Mouse (Mus musculus) kidney, embryonic 14.5 days (tissue): ENCODE data around the gene Rere. TPM values are rescaled to one million over a fixed set of nuclear protein-coding genes. Genes with fewer than 3 reads are reported as not detected.
A peak's percentile ranks its signal among the peaks of the same experiment; 100 is the strongest.

Source experiments
- ATAC-seq: fragments of 200-750 bp; cut with Nextera tagmentation; 2 replicates; pipeline ENCODE4 v1.8.0; 2017; ENCODE audit warnings: moderate number of reproducible peaks, mild to moderate bottlenecking, moderate TSS enrichment, moderate library complexity; ENCODE audit not compliant: low FRiP score, low TSS enrichment
- H3K27ac ChIP-seq: fragments of 300-500 bp; sonication (generic); 2 replicates; pipeline ENCODE4 v1.5.1; 2014; ENCODE audit warnings: low read depth, mild to moderate bottlenecking, low read length, moderate library complexity, mixed read lengths
- H3K27me3 ChIP-seq: fragments of 300-500 bp; sonication (generic); 2 replicates; pipeline ENCODE4 v1.6.1; 2014; ENCODE audit warnings: mild to moderate bottlenecking, low read length; ENCODE audit not compliant: control insufficient read depth, insufficient read depth
- H3K36me3 ChIP-seq: fragments of 300-500 bp; sonication (generic); 2 replicates; pipeline ENCODE4 v1.6.1; 2014; ENCODE audit warnings: low read length, mixed read lengths; ENCODE audit not compliant: control insufficient read depth, insufficient read depth
- H3K4me1 ChIP-seq: fragments of 300-500 bp; sonication (generic); 2 replicates; pipeline ENCODE4 v1.6.1; 2014; ENCODE audit warnings: low read length, mixed read lengths; ENCODE audit not compliant: control insufficient read depth, insufficient read depth
- H3K4me2 ChIP-seq: fragments of 300-500 bp; sonication (generic); replicated peaks from 2 replicates; pipeline ENCODE4 v1.6.1; 2014; ENCODE audit warnings: low read depth, mild to moderate bottlenecking, low read length
- H3K4me3 ChIP-seq: fragments of 300-500 bp; sonication (generic); 2 replicates; pipeline ENCODE4 v1.5.1; 2014; ENCODE audit warnings: mild to moderate bottlenecking, low read length
- H3K9ac ChIP-seq: fragments of 300-500 bp; sonication (generic); 2 replicates; pipeline ENCODE4 v1.6.1; 2014; ENCODE audit warnings: low read depth, mild to moderate bottlenecking, low read length, moderate library complexity
- H3K9me3 ChIP-seq: fragments of 300-500 bp; sonication (generic); 2 replicates; pipeline ENCODE4 v1.6.1; 2016; ENCODE audit warnings: low read length; ENCODE audit not compliant: control insufficient read depth
- WGBS: fragments of 180-500 bp; shearing (Covaris S2); extraction: QIAGEN DNeasy Blood & Tissue Kit; methylation state at CpG from one replicate; pipeline ENCODE4 v1.1.7; 2014; 5-methylcytosine and 5-hydroxymethylcytosine counted together
- polyA plus RNA-seq: library from polyadenylated mRNA; unstranded; fragments of >200 nt; fragmentation: Nextera tagmentation; extraction: Ambion mirVana; gene quantifications from 2 replicates; pipeline ENCODE4 v1.2.1, GENCODE M21; 2014

The Rere gene
- polyA plus RNA-seq, 1 experiment from 2014 or later = 49.9 TPM

DNA sequence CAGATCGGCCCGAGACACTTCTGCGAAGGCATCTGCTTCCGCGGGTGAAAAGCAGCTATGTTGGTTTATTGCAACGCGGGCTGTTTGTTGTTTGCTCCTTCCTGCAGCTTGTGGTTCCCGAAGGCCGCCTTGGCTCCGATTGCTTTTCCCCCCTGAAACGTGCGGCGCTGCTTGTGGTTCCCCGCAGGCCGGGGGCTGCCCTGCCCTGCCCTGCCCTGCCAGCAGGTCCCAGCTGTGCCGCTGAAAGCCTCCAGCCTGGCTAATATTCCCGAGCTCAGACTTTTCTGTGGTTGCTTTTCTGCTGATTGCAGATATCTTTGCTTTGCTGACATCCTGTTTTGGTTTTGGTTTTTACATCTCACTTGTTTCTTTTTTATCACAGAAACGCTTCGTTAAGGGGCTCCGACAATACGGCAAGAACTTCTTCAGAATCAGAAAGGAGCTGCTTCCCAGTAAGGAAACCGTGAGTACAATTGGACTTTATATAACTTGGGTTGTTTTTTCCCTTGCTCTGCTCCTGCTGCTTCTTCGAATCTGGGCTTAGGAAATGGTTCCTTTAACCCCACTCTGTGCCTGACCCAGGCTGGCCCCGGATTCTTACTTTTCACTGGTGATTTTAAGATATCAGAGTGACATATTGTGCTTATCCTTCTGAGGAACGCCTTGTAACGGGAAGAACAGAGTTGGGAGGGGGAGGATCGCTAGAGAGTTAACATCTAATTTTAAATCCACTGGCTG, 288.6 kb downstream of the Rere start:
- peak overlapping the region; percentile 85 for H3K27ac ChIP-seq
- H3K9ac ChIP-seq = peak overlapping the region; percentile 79
- H3K9me3 ChIP-seq = no peaks in the 10 kb centered on the region
- under 1% methylated on average over 27 of the region's 27 CpGs for WGBS
- peak overlapping the region; percentile 82 for H3K4me2 ChIP-seq
- ATAC-seq = no peak
- peaks cover 9% of the 10 kb centered on the region; the same call in 1 of the 2 replicates for H3K36me3 ChIP-seq
- no peaks in the 10 kb centered on the region for H3K27me3 ChIP-seq
- H3K4me3 ChIP-seq = peak overlapping the region; percentile 61
- H3K4me1 ChIP-seq = peaks cover 39% of the 10 kb centered on the region

DNA sequence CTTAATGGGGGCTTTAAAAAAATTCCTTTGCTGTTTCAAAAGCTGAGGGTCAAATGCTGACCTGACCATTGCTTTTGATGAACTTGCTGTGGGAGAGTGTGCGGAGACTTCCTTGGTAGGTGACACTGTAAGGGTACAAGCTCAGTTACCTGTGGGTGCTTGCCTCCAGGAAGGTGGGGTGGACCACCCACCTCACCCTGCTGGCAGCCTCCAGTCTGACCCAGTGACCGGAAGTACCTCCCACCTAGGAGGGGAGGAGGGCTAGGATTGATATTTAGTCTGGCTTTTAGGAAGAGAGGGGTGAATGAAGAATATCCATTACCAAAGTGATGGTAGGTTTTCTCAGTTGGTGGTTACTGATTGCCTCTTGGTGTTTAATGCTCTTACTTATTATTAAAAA, 289.3 kb downstream of the Rere start:
- peak overlapping the region; percentile 85; the same call in 1 of the 2 replicates for H3K27ac ChIP-seq
- H3K4me2 ChIP-seq = peak overlapping the region; percentile 82
- H3K4me1 ChIP-seq = peaks cover 44% of the 10 kb centered on the region

DNA sequence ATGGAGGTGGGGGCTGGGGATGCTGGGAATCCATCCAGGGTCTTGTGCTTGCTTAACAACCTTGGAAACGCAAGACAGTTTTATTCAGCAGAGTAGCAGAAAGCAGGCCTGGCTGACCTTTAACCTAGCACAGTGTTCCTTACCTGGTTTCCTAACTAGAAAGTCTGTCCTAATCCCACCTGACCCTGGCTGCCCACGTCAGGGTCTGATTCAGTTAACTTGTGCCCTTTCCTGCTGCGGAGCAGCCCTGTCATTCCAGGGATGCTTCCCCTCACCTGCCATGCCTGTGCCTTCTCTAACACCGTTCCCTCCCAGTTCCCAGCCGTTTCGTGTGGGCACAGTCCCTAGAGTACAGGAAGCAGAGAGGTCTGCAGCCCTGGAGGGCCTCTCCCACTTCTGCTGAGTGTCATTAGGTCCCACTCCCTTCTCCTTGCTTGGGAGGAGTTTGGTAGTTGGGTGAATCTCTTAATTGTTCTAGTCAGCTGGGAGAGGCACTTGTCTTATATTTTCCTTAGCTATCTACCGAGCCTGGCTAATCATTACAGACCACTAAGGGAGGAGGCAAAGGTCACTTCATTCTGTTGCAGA, 290.8 kb downstream of the Rere start:
- WGBS = 51% methylated on average over 7 of the region's 7 CpGs

More for the DNA sequence above, 289.3 kb downstream of the Rere start:
- H3K27me3 ChIP-seq = no peaks in the 10 kb centered on the region
- peak overlapping the region; percentile 61 for H3K4me3 ChIP-seq
- H3K36me3 ChIP-seq = peaks cover 13% of the 10 kb centered on the region; the same call in 1 of the 2 replicates
- no peak for ATAC-seq
- H3K9ac ChIP-seq = peak overlapping the region; percentile 79; the same call in 1 of the 2 replicates
- no peaks in the 10 kb centered on the region for H3K9me3 ChIP-seq
- WGBS = 10% methylated on average over 2 of the region's 2 CpGs

DNA sequence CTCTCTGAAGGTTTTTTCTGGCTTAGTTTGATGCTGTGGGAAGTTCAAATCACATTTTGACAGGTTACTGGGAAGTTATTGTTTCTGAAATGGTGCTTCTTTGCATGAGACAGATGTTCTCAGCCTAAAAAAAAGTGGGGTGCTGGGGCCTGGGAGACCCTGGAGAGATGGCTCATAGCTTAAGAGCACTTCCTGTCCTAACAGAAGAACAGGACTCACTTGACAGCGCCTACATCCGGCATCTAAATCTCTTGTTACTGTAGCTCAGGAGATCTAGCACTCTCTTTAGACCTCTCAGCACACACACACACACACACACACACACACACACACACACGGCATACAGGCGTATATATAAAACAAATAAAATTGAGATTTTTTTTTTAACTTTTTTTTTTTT, 291.5 kb downstream of the Rere start:
- Histone ChIP-seq H3K4me2 (no peak overlapping the region; the same call in 1 of the 2 replicates), H3K9ac (no peak overlapping the region), H3K27ac (no peak overlapping the region), H3K9me3 (no peaks in the 10 kb centered on the region), H3K4me3 (no peak overlapping the region), H3K4me1 (peaks cover 41% of the 10 kb centered on the region), H3K27me3 (no peaks in the 10 kb centered on the region), H3K36me3 (peaks cover 13% of the 10 kb centered on the region; the same call in 1 of the 2 replicates)
- no peak for ATAC-seq
- WGBS = 93% methylated on average over 4 of the region's 4 CpGs

More for the DNA sequence above, 290.8 kb downstream of the Rere start:
- no peak overlapping the region for H3K4me3 ChIP-seq
- peaks cover 13% of the 10 kb centered on the region; the same call in 1 of the 2 replicates for H3K36me3 ChIP-seq
- H3K9me3 ChIP-seq = no peaks in the 10 kb centered on the region
- ATAC-seq = no peak
- H3K4me1 ChIP-seq = peaks cover 46% of the 10 kb centered on the region
- H3K27me3 ChIP-seq = no peaks in the 10 kb centered on the region
- H3K4me2 ChIP-seq = no peak overlapping the region; the same call in 1 of the 2 replicates
- H3K9ac ChIP-seq = no peak overlapping the region; the same call in 1 of the 2 replicates
- no peak overlapping the region for H3K27ac ChIP-seq

DNA sequence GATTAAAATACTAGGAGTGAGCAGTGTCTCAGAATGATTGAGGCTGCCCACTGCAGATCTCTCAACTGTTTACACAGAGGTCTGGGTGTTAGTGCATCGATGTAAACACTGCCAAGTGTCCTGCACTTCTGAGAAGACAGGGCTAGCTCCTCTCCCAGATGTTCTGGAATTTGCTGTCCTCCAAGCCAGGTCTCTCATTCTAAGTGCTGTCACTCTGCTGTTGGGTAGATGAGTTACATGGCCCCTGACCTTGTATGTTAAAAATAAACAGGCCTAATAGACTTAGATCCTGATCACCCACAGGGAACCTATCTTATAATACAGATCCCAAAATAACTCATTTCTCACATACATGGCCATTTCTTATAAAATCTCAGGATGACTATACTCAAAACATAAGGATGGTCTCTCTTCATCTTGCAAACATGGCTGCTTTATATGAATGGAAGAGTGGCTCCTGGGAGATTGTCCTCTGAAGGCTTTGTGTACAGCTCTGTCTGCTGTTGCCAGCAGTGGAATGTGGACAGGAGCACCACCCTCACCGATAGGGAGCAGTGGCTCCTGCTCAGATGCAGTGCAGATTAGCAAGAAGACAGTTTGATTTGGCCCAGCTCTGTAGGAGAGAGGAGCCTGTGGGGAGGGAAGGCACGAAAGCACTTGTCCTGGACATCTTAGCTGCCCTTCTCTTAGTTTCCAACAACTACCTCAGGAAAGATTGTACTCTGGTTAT, 294.1 kb downstream of the Rere start:
- Histone ChIP-seq H3K9ac (no peak overlapping the region), H3K27me3 (no peaks in the 10 kb centered on the region), H3K9me3 (no peaks in the 10 kb centered on the region), H3K4me2 (no peak overlapping the region), H3K4me3 (no peak overlapping the region), H3K36me3 (peaks cover 13% of the 10 kb centered on the region; the same call in 1 of the 2 replicates), H3K27ac (peak overlapping the region; percentile 37; the same call in 1 of the 2 replicates), H3K4me1 (peaks cover 29% of the 10 kb centered on the region)
- no peak for ATAC-seq
- WGBS = 72% methylated on average over 3 of the region's 3 CpGs

DNA sequence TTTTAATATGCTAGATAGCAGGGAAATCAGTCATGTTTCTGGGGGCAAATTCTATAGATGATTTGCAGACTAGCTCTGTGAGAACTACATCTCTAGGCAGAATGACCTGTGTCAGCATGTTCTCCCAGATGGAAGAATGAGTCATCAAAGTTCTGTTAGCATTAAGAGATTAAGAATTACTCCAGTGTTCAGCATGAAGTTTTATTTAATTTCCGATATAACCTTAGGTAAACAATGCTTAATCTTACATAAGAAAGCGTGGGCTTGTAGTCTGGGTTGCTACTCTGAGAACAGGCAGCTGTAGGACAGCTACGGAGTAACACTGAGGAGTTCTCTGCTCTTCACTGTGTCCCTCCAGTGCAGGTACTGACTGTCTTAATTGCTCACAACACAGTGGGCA, 294.9 kb downstream of the Rere start:
- Histone ChIP-seq H3K4me3 (no peak overlapping the region), H3K27me3 (no peaks in the 10 kb centered on the region), H3K4me2 (no peak overlapping the region), H3K9ac (no peak overlapping the region), H3K36me3 (peaks cover 13% of the 10 kb centered on the region; the same call in 1 of the 2 replicates), H3K4me1 (peaks cover 26% of the 10 kb centered on the region), H3K9me3 (no peaks in the 10 kb centered on the region), H3K27ac (peak overlapping the region; percentile 37; the same call in 1 of the 2 replicates)
- WGBS = 83% methylated on average over 3 of the region's 3 CpGs
- no peak for ATAC-seq

DNA sequence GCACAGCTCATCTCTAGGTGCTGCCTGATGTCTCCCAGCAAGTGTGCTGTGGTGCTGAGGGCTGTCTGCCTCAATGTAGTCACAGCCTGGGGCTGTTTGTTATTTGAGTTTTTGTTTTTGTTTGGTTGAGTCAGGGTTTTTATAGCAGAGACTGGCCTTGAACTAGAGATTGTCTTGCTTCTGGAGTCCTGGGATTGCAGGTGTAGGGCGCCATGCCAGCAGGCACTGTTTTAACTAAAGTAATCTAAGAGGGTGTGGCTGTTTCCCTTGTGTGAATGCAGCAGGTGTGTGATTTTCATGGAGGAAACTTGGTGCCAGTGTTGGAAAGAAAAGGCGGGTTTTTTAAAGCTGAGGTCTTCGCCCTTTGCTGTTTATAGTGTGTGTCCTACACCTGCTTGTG, 296.6 kb downstream of the Rere start:
- H3K9me3 ChIP-seq = no peaks in the 10 kb centered on the region
- H3K4me1 ChIP-seq = peaks cover 33% of the 10 kb centered on the region
- H3K27ac ChIP-seq = no peak overlapping the region

DNA sequence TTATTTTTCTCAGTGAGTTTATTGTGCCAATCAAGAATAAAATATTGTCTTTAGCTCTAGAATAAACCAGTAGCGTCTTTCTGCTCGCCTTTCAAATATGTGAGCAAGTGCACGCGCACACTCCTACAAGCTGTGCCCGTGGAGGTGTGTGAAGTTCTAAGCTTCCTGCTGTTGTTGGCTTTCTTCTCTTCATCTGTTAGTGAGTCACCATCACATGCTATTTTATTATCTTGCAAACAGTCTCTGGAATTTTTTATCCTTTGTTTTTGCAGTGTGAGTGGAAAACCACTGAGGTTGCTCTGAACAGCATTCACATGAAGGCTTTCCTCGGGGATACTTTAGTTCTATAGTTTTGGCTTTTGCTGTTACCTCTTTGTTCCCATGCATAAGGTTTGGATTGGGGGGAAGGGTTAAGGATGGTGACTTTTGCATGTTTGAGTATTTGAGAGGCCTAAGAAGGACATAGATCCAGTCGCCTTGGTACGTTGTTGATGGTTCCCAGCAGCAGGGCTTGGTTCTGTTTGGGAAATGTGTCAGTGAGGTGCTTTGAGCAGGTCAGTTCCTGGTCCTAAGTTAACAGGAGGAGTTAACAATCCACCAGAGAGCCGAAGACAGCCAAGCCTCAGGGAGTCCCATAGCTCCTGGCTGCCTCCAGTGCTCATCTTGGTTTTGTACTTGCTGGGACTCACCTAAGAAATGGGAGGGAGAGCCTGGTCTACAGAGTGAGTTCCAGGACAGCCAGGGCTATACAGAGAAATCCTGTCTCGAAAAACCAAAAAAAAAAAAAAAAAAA, 300.7 kb downstream of the Rere start:
- Histone ChIP-seq H3K4me3 (no peak overlapping the region), H3K27ac (peak overlapping the region; percentile 93; the same call in 1 of the 2 replicates), H3K4me1 (peaks cover 51% of the 10 kb centered on the region), H3K36me3 (no peaks in the 10 kb centered on the region), H3K9me3 (no peaks in the 10 kb centered on the region), H3K4me2 (no peak overlapping the region), H3K27me3 (no peaks in the 10 kb centered on the region), H3K9ac (no peak overlapping the region)
- WGBS = 52% methylated on average over 10 of the region's 10 CpGs
- no peak for ATAC-seq

More for the DNA sequence above, 296.6 kb downstream of the Rere start:
- no peak for ATAC-seq
- H3K36me3 ChIP-seq = peaks cover 11% of the 10 kb centered on the region; the same call in 1 of the 2 replicates
- no peak overlapping the region for H3K4me2 ChIP-seq
- no peak overlapping the region for H3K9ac ChIP-seq
- no peak overlapping the region for H3K4me3 ChIP-seq
- 89% methylated on average over 3 of the region's 3 CpGs for WGBS
- H3K27me3 ChIP-seq = no peaks in the 10 kb centered on the region
